ENCODE assay signal across 10 mouse cellular contexts in the genomic region with DNA sequence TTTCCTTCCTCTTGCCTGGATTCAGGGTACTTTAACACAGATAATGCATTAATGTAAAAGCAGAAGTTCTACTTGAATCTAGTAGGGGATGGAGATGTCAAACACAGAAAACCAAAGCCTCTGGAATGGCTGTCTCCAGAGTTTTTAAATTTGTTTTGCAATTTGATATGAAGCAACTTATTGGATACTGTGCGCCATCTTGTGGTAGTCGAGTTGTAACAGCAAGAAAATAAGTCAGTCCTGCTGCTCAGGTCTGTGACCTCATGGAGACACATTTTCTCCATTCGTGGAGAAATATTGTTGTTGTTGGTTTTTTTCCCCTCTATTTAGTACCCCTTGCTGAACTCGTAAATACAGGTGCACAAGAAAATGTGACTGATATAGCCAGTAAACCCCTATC. TPM values are rescaled to one million over a fixed set of nuclear protein-coding genes. Genes with fewer than 3 reads are reported as not detected.
DNase-seq lines count a peak whose midpoint lies in the region; ATAC-seq and TF ChIP-seq lines count a peak whose summit lies in the region.
"Had no signal": no experiment of that assay in that cellular context is flagged by ENCODE, and none has a peak within 500 bp of the region (broad histone marks: within the 10 kb centered on the region; RNA-seq: fewer than 3 reads in every experiment).

No protein-coding gene starts in this region.

- WGBS in embryonic facial prominence, embryonic 11.5 days, result 5% methylated on average over 4 of the region's 4 CpGs
- 3% methylated on average over 4 of the region's 4 CpGs for WGBS in embryonic facial prominence, embryonic 10.5 days
- 2% methylated on average over 4 of the region's 4 CpGs for WGBS in liver, embryonic 14.5 days (ENCODE audit: insufficient replicate concordance)
- 4% methylated on average over 4 of the region's 4 CpGs for WGBS in liver, embryonic 12.5 days (ENCODE audit: insufficient replicate concordance)

- no peaks in the 10 kb centered on the region for H3K9me3 ChIP-seq in embryonic facial prominence, embryonic 11.5 days (replicated peaks; ENCODE audit: control insufficient read depth, low read length)
- H3K9me3 ChIP-seq in embryonic facial prominence, embryonic 10.5 days, result no peaks in the 10 kb centered on the region
- no peaks in the 10 kb centered on the region for H3K9me3 ChIP-seq in liver, embryonic 14.5 days (ENCODE audit: control insufficient read depth, low read length)
- no peaks in the 10 kb centered on the region for H3K9me3 ChIP-seq in liver, embryonic 12.5 days (replicated peaks)
- H3K9me3 ChIP-seq: neural tube, embryonic 13.5 days had no signal

- no peak for TF ChIP-seq EP300 in liver, embryonic 14.5 days (IDR thresholded peaks at IDR 0.05; ENCODE audit: low read depth)

- no peaks in the 10 kb centered on the region for H3K4me1 ChIP-seq in embryonic facial prominence, embryonic 11.5 days (ENCODE audit: control insufficient read depth, insufficient read depth, low read length)
- no peaks in the 10 kb centered on the region for H3K4me1 ChIP-seq in embryonic facial prominence, embryonic 10.5 days
- H3K4me1 ChIP-seq in liver, embryonic 14.5 days (replicated peaks; ENCODE audit: control insufficient read depth in 2 of 2, insufficient read depth in 2 of 2, low read length in 1 of 2), result no peaks in the 10 kb centered on the region
- H3K4me1 ChIP-seq in liver, embryonic 12.5 days, result no peaks in the 10 kb centered on the region
- H3K4me1 ChIP-seq: neural tube, embryonic 13.5 days had no signal

- TF ChIP-seq CTCF in liver, embryonic 14.5 days (IDR thresholded peaks at IDR 0.05; ENCODE audit: low read depth), result peak; percentile 53

- no peak overlapping the region for H3K27ac ChIP-seq in embryonic facial prominence, embryonic 11.5 days (replicated peaks; ENCODE audit: low read depth, low read length)
- H3K27ac ChIP-seq in embryonic facial prominence, embryonic 10.5 days (replicated peaks), result no peak overlapping the region
- no peak overlapping the region for H3K27ac ChIP-seq in liver, embryonic 14.5 days
- no peak overlapping the region for H3K27ac ChIP-seq in liver, embryonic 12.5 days
- H3K27ac ChIP-seq: neural tube, embryonic 13.5 days had no signal

- no peak for ATAC-seq in embryonic facial prominence, embryonic 11.5 days (replicated peaks; ENCODE audit: insufficient number of reproducible peaks, low FRiP score, low TSS enrichment, low read depth)
- ATAC-seq in liver, embryonic 14.5 days (ENCODE audit: insufficient read depth), result no peak
- no peak for ATAC-seq in liver, embryonic 12.5 days

- H3K4me2 ChIP-seq in embryonic facial prominence, embryonic 11.5 days (ENCODE audit: low read depth, low read length), result no peak overlapping the region
- H3K4me2 ChIP-seq in liver, embryonic 14.5 days (ENCODE audit: low read depth), result no peak overlapping the region
- H3K4me2 ChIP-seq in liver, embryonic 12.5 days, result no peak overlapping the region
- H3K4me2 ChIP-seq: neural tube, embryonic 13.5 days had no signal

- no peak overlapping the region for H3K4me3 ChIP-seq in embryonic facial prominence, embryonic 11.5 days (ENCODE audit: low read depth, low read length)
- no peak overlapping the region for H3K4me3 ChIP-seq in embryonic facial prominence, embryonic 10.5 days
- H3K4me3 ChIP-seq in liver, embryonic 14.5 days (ENCODE audit: insufficient read depth in 1 of 2, low read depth in 2 of 2, low read length in 2 of 2), result no peak overlapping the region
- H3K4me3 ChIP-seq in liver, embryonic 12.5 days, result no peak overlapping the region
- H3K4me3 ChIP-seq: neural tube, embryonic 13.5 days had no signal

- peak; percentile 80 for DNase-seq in embryonic facial prominence, embryonic 11.5 days (ENCODE audit: low spot score)
- DNase-seq in embryonic facial prominence, embryonic 10.5 days (ENCODE audit: low spot score), result no peak
- peak in 2 of 3 experiments; percentile 4 to 35 for DNase-seq in liver, embryonic 14.5 days (ENCODE audit: low read depth in 3 of 3, low spot score in 3 of 3)
- DNase-seq in NIH3T3 (ENCODE audit: low read depth), result peak; percentile 91
- peak; percentile 82 for DNase-seq in embryo, embryonic 10 days (ENCODE audit: low spot score)
- DNase-seq in layer of hippocampus, adult 9-10 months (ENCODE audit: low spot score), result peak; percentile 27
- DNase-seq in right cerebral cortex, postnatal 4 days, result peak; percentile 13

- no peaks in the 10 kb centered on the region for H3K27me3 ChIP-seq in embryonic facial prominence, embryonic 11.5 days (ENCODE audit: control insufficient read depth, insufficient read depth, low read length)
- H3K27me3 ChIP-seq in embryonic facial prominence, embryonic 10.5 days (replicated peaks; ENCODE audit: low read depth, poor library complexity, severe bottlenecking), result no peaks in the 10 kb centered on the region
- H3K27me3 ChIP-seq in liver, embryonic 14.5 days (ENCODE audit: control insufficient read depth, insufficient read depth, low read length), result no peaks in the 10 kb centered on the region
- H3K27me3 ChIP-seq in liver, embryonic 12.5 days (replicated peaks), result no peaks in the 10 kb centered on the region
- H3K27me3 ChIP-seq: neural tube, embryonic 13.5 days had no signal

- H3K36me3 ChIP-seq in embryonic facial prominence, embryonic 11.5 days (replicated peaks; ENCODE audit: control insufficient read depth, insufficient read depth, low read depth, low read length), result no peaks in the 10 kb centered on the region
- no peaks in the 10 kb centered on the region for H3K36me3 ChIP-seq in embryonic facial prominence, embryonic 10.5 days (replicated peaks)
- no peaks in the 10 kb centered on the region for H3K36me3 ChIP-seq in liver, embryonic 14.5 days (replicated peaks; ENCODE audit: control insufficient read depth, insufficient read depth, low read depth)
- H3K36me3 ChIP-seq in liver, embryonic 12.5 days, result no peaks in the 10 kb centered on the region
- H3K36me3 ChIP-seq: neural tube, embryonic 13.5 days had no signal

- H3K9ac ChIP-seq in embryonic facial prominence, embryonic 11.5 days (replicated peaks; ENCODE audit: low read length), result no peak overlapping the region
- H3K9ac ChIP-seq in liver, embryonic 14.5 days (replicated peaks), result no peak overlapping the region
- H3K9ac ChIP-seq in liver, embryonic 12.5 days, result no peak overlapping the region
- H3K9ac ChIP-seq: neural tube, embryonic 13.5 days had no signal

RNA-seq across cellular contexts. Expression of a gene that starts 8.4 kb away (rescaled TPM):
- polyA plus RNA-seq in embryonic facial prominence, embryonic 11.5 days (2014; fragmentation: Nextera tagmentation; extraction: Ambion mirVana), result not detected in 2 replicates
- not detected in 2 replicates for polyA plus RNA-seq in embryonic facial prominence, embryonic 10.5 days (2016; fragmentation: Nextera tagmentation; extraction: Ambion mirVana)
- not detected in 2 replicates for polyA plus RNA-seq in liver, embryonic 14.5 days (2012; rRNA removed)
- not detected in 2 replicates for polyA plus RNA-seq in liver, embryonic 14.5 days (2014; fragmentation: Nextera tagmentation; extraction: Ambion mirVana)
- polyA plus RNA-seq in liver, embryonic 12.5 days (2016; fragmentation: Nextera tagmentation; extraction: Ambion mirVana), result not detected in 2 replicates
- polyA plus RNA-seq: heart, embryonic 16.5 days; neural tube, embryonic 13.5 days had no signal

RNA-seq across cellular contexts. Expression of a gene that starts 8.4 kb away (rescaled TPM):
- polyA plus RNA-seq in embryonic facial prominence, embryonic 11.5 days (2014; fragmentation: Nextera tagmentation; extraction: Ambion mirVana), result not detected in 2 replicates
- polyA plus RNA-seq in embryonic facial prominence, embryonic 10.5 days (2016; fragmentation: Nextera tagmentation; extraction: Ambion mirVana), result not detected in 2 replicates
- polyA plus RNA-seq in liver, embryonic 14.5 days (2012; rRNA removed), result 1.3 TPM in 2 replicates
- 1.3 and 1.8 TPM in 2 replicates for polyA plus RNA-seq in liver, embryonic 14.5 days (2014; fragmentation: Nextera tagmentation; extraction: Ambion mirVana)
- polyA plus RNA-seq in liver, embryonic 12.5 days (2016; fragmentation: Nextera tagmentation; extraction: Ambion mirVana), result 0.25 and 0.32 TPM in 2 replicates

RNA-seq across cellular contexts. Expression of a gene that starts 12.3 kb away (rescaled TPM):
- polyA plus RNA-seq in embryonic facial prominence, embryonic 11.5 days (2014; fragmentation: Nextera tagmentation; extraction: Ambion mirVana), result 0.15 TPM in 1 of 2 replicates, not detected in the other
- not detected in 2 replicates for polyA plus RNA-seq in embryonic facial prominence, embryonic 10.5 days (2016; fragmentation: Nextera tagmentation; extraction: Ambion mirVana)
- polyA plus RNA-seq in liver, embryonic 14.5 days (2012; rRNA removed), result 2.1 and 2.3 TPM in 2 replicates
- polyA plus RNA-seq in liver, embryonic 14.5 days (2014; fragmentation: Nextera tagmentation; extraction: Ambion mirVana), result 2.7 and 3.2 TPM in 2 replicates
- polyA plus RNA-seq in liver, embryonic 12.5 days (2016; fragmentation: Nextera tagmentation; extraction: Ambion mirVana), result 0.61 and 0.92 TPM in 2 replicates

RNA-seq across cellular contexts. Expression of a gene that starts 41.0 kb away (rescaled TPM):
- polyA plus RNA-seq in embryonic facial prominence, embryonic 11.5 days (2014; fragmentation: Nextera tagmentation; extraction: Ambion mirVana), result 0.70 and 0.74 TPM in 2 replicates
- polyA plus RNA-seq in embryonic facial prominence, embryonic 10.5 days (2016; fragmentation: Nextera tagmentation; extraction: Ambion mirVana), result 1.2 and 1.5 TPM in 2 replicates
- polyA plus RNA-seq in liver, embryonic 14.5 days (2012; rRNA removed), result not detected in 2 replicates
- not detected in 2 replicates for polyA plus RNA-seq in liver, embryonic 14.5 days (2014; fragmentation: Nextera tagmentation; extraction: Ambion mirVana)
- 0.13 and 0.14 TPM in 2 replicates for polyA plus RNA-seq in liver, embryonic 12.5 days (2016; fragmentation: Nextera tagmentation; extraction: Ambion mirVana)
